Mouse (Mus musculus) inflammation-experienced regulatory T-cells, adult 6 months (primary cell): ENCODE data around the gene Mdc1. TPM values are rescaled to one million over a fixed set of nuclear protein-coding genes. Genes with fewer than 3 reads are reported as not detected.

Experiments used
- ATAC-seq: one replicate; pipeline ENCODE4 v1.8.0; 2017
- polyA plus RNA-seq, 3 experiments: library from polyadenylated mRNA; unstranded; fragments of 100-300 nt; shearing (Covaris generic); gene quantifications; one replicate each; pipeline ENCODE4 v1.2.1; 2017

Mdc1 gene
- polyA plus RNA-seq, 3 experiments from 2014 or later = 6.1 to 10.7 (median 7.1) TPM

GRCm38 (mm10) chr17:35883777-35884176, 42.5 kb downstream of the Mdc1 start:
- no peak for ATAC-seq

GRCm38 (mm10) chr17:35887725-35888124, 46.4 kb downstream of the Mdc1 start:
- ATAC-seq = no peak

- ATAC-seq = peak; percentile 75
These were observed 55.7 kb downstream of the Mdc1 start, which contains the start of gene 2310061I04Rik for GRCm38 (mm10) chr17:35896781-35897643. 2310061I04Rik (minus strand) TSS chr17:35897431.

GRCm38 (mm10) chr17:35897644-35898573, 56.6 kb downstream of the Mdc1 start:
- ATAC-seq = peak; percentile 39

- no peak for ATAC-seq
These were observed 59.3 kb downstream of the Mdc1 start for GRCm38 (mm10) chr17:35900636-35901035.

GRCm38 (mm10) chr17:35903343-35903991, 62.2 kb downstream of the Mdc1 start:
- ATAC-seq = no peak

- no peak for ATAC-seq
These were observed 62.7 kb downstream of the Mdc1 start for GRCm38 (mm10) chr17:35903992-35904355.

GRCm38 (mm10) chr17:35905587-35905986, 64.3 kb downstream of the Mdc1 start:
- ATAC-seq = no peak

- no peak for ATAC-seq
These were observed 66.3 kb downstream of the Mdc1 start for GRCm38 (mm10) chr17:35907609-35908008.

Other genes with a start within 250 kb of the Mdc1 start
- gene Sfta2, start 240.0 kb upstream of the Mdc1 start, polyA plus RNA-seq = not detected
- not detected for gene Gm9573, start 214.9 kb upstream of the Mdc1 start, polyA plus RNA-seq
- gene Mucl3, start 197.8 kb upstream of the Mdc1 start, polyA plus RNA-seq = under 1 TPM in 1 of 3 experiments, not detected in 2; 0.26 TPM
- gene Vars2, start 173.9 kb upstream of the Mdc1 start, polyA plus RNA-seq = 10 to 100 TPM; 10.4 to 13.2 (median 12.7) TPM
- 10 to 100 TPM; 16.7 to 24.7 (median 17.9) TPM for gene Gtf2h4, start 167.8 kb upstream of the Mdc1 start, polyA plus RNA-seq
- gene Ddr1, start 136.9 kb upstream of the Mdc1 start, polyA plus RNA-seq = 1 to 10 TPM in 1 of 3 experiments, under 1 TPM in 2; 0.65 to 1.1 (median 0.73) TPM
- 10 to 100 TPM in 1 of 3 experiments, 1 to 10 TPM in 1, under 1 TPM in 1; 0.54 to 11.8 (median 1.3) TPM for gene Ier3, start 19.8 kb upstream of the Mdc1 start, polyA plus RNA-seq
- gene Flot1, start 18.3 kb upstream of the Mdc1 start, polyA plus RNA-seq = 10 to 100 TPM; 20.5 to 31.1 (median 28.1) TPM
- 100 to 1,000 TPM; 404 to 882 (median 514) TPM for gene Tubb5, start 3.2 kb upstream of the Mdc1 start, polyA plus RNA-seq
- 10 to 100 TPM; 25.4 to 64.8 (median 27.4) TPM for gene Nrm, start 19.8 kb downstream of the Mdc1 start, polyA plus RNA-seq
- 100 to 1,000 TPM; 194 to 273 (median 213) TPM for gene Ppp1r18, start 24.1 kb downstream of the Mdc1 start, polyA plus RNA-seq
- 10 to 100 TPM; 17.4 to 36.1 (median 19.5) TPM for gene Dhx16, start 38.3 kb downstream of the Mdc1 start, polyA plus RNA-seq
- gene 2310061I04Rik, start 55.9 kb downstream of the Mdc1 start, polyA plus RNA-seq = 10 to 100 TPM; 15.3 to 21.6 (median 15.4) TPM
- 10 to 100 TPM in 2 of 3 experiments, 1 to 10 TPM in 1; 9.5 to 16.2 (median 10.5) TPM for gene Atat1, start 68.6 kb downstream of the Mdc1 start, polyA plus RNA-seq
- 10 to 100 TPM; 35.8 to 82.5 (median 75.5) TPM for gene Mrps18b, start 74.9 kb downstream of the Mdc1 start, polyA plus RNA-seq
- 10 to 100 TPM; 49.4 to 63.1 (median 51.7) TPM for gene Ppp1r10, start 74.9 kb downstream of the Mdc1 start, polyA plus RNA-seq
- gene Abcf1, start 128.2 kb downstream of the Mdc1 start, polyA plus RNA-seq = 100 to 1,000 TPM; 113 to 143 (median 123) TPM
- gene Gnl1, start 138.3 kb downstream of the Mdc1 start, polyA plus RNA-seq = 1 to 10 TPM; 7.6 to 9.2 (median 8.8) TPM
- 10 to 100 TPM; 13.8 to 22.0 (median 19.8) TPM for gene Prr3, start 138.7 kb downstream of the Mdc1 start, polyA plus RNA-seq
- gene H2-T24, start 179.0 kb downstream of the Mdc1 start, polyA plus RNA-seq = 10 to 100 TPM; 26.0 to 35.7 (median 32.8) TPM
- 1,000 to 10,000 TPM in 1 of 3 experiments, 100 to 1,000 TPM in 2; 834 to 1,491 (median 990) TPM for gene H2-T23, start 191.3 kb downstream of the Mdc1 start, polyA plus RNA-seq
- gene H2-T22, start 201.2 kb downstream of the Mdc1 start, polyA plus RNA-seq = 100 to 1,000 TPM; 428 to 527 (median 477) TPM
- under 1 TPM in 2 of 3 experiments, not detected in 1; 0.33 to 0.87 TPM for gene Gm6034, start 201.4 kb downstream of the Mdc1 start, polyA plus RNA-seq
- gene Gm11127, start 216.9 kb downstream of the Mdc1 start, polyA plus RNA-seq = under 1 TPM in 1 of 3 experiments, not detected in 2; 0.30 TPM